Mouse (Mus musculus): ENCODE measurements around the gene Klhl21. TPM values are rescaled to one million over a fixed set of nuclear protein-coding genes. Genes with fewer than 3 reads are reported as not detected.

Gene Klhl21
- 5.9 and 7.6 TPM in 2 replicates for polyA plus RNA-seq (2012; rRNA removed)

GRCm38 (mm10) chr4:152008622-152009075, at the start of gene Klhl21:
Klhl21 (plus strand) TSS chr4:152008803.

GRCm38 (mm10) chr4:151988342-151989109, 20.1 kb upstream of the Klhl21 start, which contains the start of gene Thap3:
Thap3 (minus strand) TSS chr4:151988997.

GRCm38 (mm10) chr4:151996173-151996950, 12.2 kb upstream of the Klhl21 start, which contains the start of gene Phf13:
Phf13 (minus strand) TSS chr4:151996258.

GRCm38 (mm10) chr4:152027524-152027923, 18.9 kb downstream of the Klhl21 start, which contains the start of gene Zbtb48:
Zbtb48 (minus strand) TSS chr4:152027671.

GRCm38 (mm10) chr4:152038225-152038984, 29.8 kb downstream of the Klhl21 start, which contains the start of gene Tas1r1:
Tas1r1 (minus strand) TSS chr4:152038568.

GRCm38 (mm10) chr4:152038985-152039830, 30.6 kb downstream of the Klhl21 start, which contains the start of gene Nol9:
Nol9 (plus strand) TSS chr4:152039321.

Other genes starting within 250 kb of the Klhl21 start
- 43.4 and 44.4 TPM in 2 replicates for gene Camta1, start 146.9 kb upstream of the Klhl21 start, polyA plus RNA-seq (2012; rRNA removed)
- gene Dnajc11, start 75.1 kb upstream of the Klhl21 start, polyA plus RNA-seq (2012; rRNA removed): 80.5 and 103 TPM in 2 replicates
- 38.6 and 39.6 TPM in 2 replicates for gene Thap3, start 19.8 kb upstream of the Klhl21 start, polyA plus RNA-seq (2012; rRNA removed)
- gene Phf13, start 12.5 kb upstream of the Klhl21 start, polyA plus RNA-seq (2012; rRNA removed): 18.4 and 23.2 TPM in 2 replicates
- gene Zbtb48, start 18.9 kb downstream of the Klhl21 start, polyA plus RNA-seq (2012; rRNA removed): 35.6 and 43.3 TPM in 2 replicates
- 0.05 and 0.17 TPM in 2 replicates for gene Tas1r1, start 29.8 kb downstream of the Klhl21 start, polyA plus RNA-seq (2012; rRNA removed)
- gene Nol9, start 30.5 kb downstream of the Klhl21 start, polyA plus RNA-seq (2012; rRNA removed): 24.9 and 28.4 TPM in 2 replicates
- 14.7 and 18.2 TPM in 2 replicates for gene Plekhg5, start 63.7 kb downstream of the Klhl21 start, polyA plus RNA-seq (2012; rRNA removed)
- gene Tnfrsf25, start 107.1 kb downstream of the Klhl21 start, polyA plus RNA-seq (2012; rRNA removed): 2.2 and 3.1 TPM in 2 replicates
- 1.8 and 2.6 TPM in 2 replicates for gene Espn, start 143.6 kb downstream of the Klhl21 start, polyA plus RNA-seq (2012; rRNA removed)
- 0.97 and 1.2 TPM in 2 replicates for gene Hes2, start 150.1 kb downstream of the Klhl21 start, polyA plus RNA-seq (2012; rRNA removed)
- 56.4 and 73.6 TPM in 2 replicates for gene Acot7, start 169.3 kb downstream of the Klhl21 start, polyA plus RNA-seq (2012; rRNA removed)

All from central nervous system, embryonic 11.5 days (tissue).